Mouse (Mus musculus): ENCODE data around the gene Olfr835. TPM values are rescaled to one million over a fixed set of nuclear protein-coding genes. Genes with fewer than 3 reads are reported as not detected.

Gene Olfr835
- not detected for polyA plus RNA-seq (2012; fragmentation: generic; extraction: Trizol)

DNA sequence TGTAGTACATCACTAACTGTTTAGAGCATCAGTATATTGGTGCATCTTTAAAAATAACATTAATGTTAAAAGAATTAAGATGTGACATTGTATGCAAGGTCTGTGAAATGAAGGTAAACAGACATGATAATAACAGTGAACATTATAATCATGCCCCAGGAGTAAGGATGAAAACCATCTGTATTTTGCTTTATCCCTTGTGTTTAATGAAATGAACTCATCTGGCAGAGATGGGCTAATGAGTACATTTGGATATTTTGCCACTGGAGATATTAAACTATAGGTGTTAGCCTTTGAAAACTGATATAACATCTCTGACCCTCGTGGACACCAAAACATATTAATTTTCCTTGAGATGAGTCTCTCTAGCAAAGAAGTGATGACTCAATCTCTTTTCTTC lies at the start of gene Olfr835:
Gene Olfr835, plus strand, starts transcription at position 301 of the 400 bp plus-strand sequence.

DNA sequence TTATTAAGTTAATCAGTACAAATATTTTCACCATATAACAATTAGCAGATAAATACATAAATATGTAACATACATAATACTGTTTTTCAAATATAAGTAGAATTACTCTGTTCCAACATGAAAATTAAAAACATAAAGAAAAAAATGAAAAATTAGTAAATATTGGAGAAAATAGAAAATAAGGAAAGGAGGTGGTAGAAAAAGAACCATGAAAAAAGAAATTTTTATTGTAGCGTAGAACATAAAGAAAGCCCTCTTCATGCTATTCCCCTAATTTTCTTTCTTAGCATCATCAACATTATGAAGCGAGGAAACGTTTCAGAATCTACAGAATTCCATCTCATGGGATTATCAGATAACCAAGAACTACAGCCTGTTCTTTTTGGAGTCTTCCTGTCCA lies 44.8 kb upstream of the Olfr835 start, which contains the start of gene Olfr834:
Gene Olfr834, plus strand, starts transcription at position 301 of the 400 bp plus-strand sequence.

Other genes starting within 250 kb of the Olfr835 start
- gene Olfr828, start 213.2 kb upstream of the Olfr835 start, polyA plus RNA-seq (2012; fragmentation: generic; extraction: Trizol): not detected
- not detected for gene Olfr829, start 177.8 kb upstream of the Olfr835 start, polyA plus RNA-seq (2012; fragmentation: generic; extraction: Trizol)
- gene Olfr830, start 158.0 kb upstream of the Olfr835 start, polyA plus RNA-seq (2012; fragmentation: generic; extraction: Trizol): not detected
- not detected for gene Olfr832, start 95.6 kb upstream of the Olfr835 start, polyA plus RNA-seq (2012; fragmentation: generic; extraction: Trizol)
- gene Olfr834, start 44.7 kb upstream of the Olfr835 start, polyA plus RNA-seq (2012; fragmentation: generic; extraction: Trizol): not detected
- gene Olfr836, start 87.6 kb downstream of the Olfr835 start, polyA plus RNA-seq (2012; fragmentation: generic; extraction: Trizol): not detected
- not detected for gene Olfr837, start 103.6 kb downstream of the Olfr835 start, polyA plus RNA-seq (2012; fragmentation: generic; extraction: Trizol)
- gene Olfr839-ps1, start 144.6 kb downstream of the Olfr835 start, polyA plus RNA-seq (2012; fragmentation: generic; extraction: Trizol): under 1 TPM in 1 of 2 experiments, not detected in 1; 0.02 TPM
- not detected for gene Olfr843, start 219.3 kb downstream of the Olfr835 start, polyA plus RNA-seq (2012; fragmentation: generic; extraction: Trizol)

All from C3H10T1/2 (cell line).